Mouse (Mus musculus) frontal cortex, adult (tissue): ENCODE results near the gene Rexo2.
A peak's percentile ranks its signal among the peaks of the same experiment; 100 is the strongest.
"Not testable (repeated sequence)": the region's sequence is repeated elsewhere in the genome, so short reads cannot be mapped to it uniquely, and the experiment has no call there.

Source experiments
- ATAC-seq: cut with Nextera tagmentation; 2 replicates; pipeline ENCODE4 v1.9.2; 2017; ENCODE audit warnings: mild to moderate bottlenecking, moderate library complexity, mixed read lengths; ENCODE audit not compliant: low TSS enrichment

Rexo2 gene

GRCm38 (mm10) chr9:48480411-48481213, at the start of gene Rexo2:
TSS of gene Rexo2 (minus strand) at chr9:48480623.
- peak; percentile 100 for ATAC-seq

GRCm38 (mm10) chr9:48526520-48526919, 46.1 kb upstream of the Rexo2 start:
- ATAC-seq, result no peak

GRCm38 (mm10) chr9:48525566-48525965, 45.1 kb upstream of the Rexo2 start:
- no peak for ATAC-seq

GRCm38 (mm10) chr9:48520405-48520804, 40.0 kb upstream of the Rexo2 start:
- not testable (repeated sequence) for ATAC-seq

GRCm38 (mm10) chr9:48517372-48518130, 37.1 kb upstream of the Rexo2 start:
- ATAC-seq, result no peak

GRCm38 (mm10) chr9:48516615-48517371, 36.4 kb upstream of the Rexo2 start:
- ATAC-seq, result no peak

GRCm38 (mm10) chr9:48515332-48515731, 34.9 kb upstream of the Rexo2 start:
- no peak for ATAC-seq

- ATAC-seq, result no peak
These were observed 29.7 kb upstream of the Rexo2 start for GRCm38 (mm10) chr9:48510134-48510533.

GRCm38 (mm10) chr9:48504741-48505365, 24.4 kb upstream of the Rexo2 start:
- peak; percentile 69; the same call in 1 of the 2 replicates for ATAC-seq

GRCm38 (mm10) chr9:48503001-48503400, 22.6 kb upstream of the Rexo2 start:
- no peak for ATAC-seq

- no peak for ATAC-seq
These were observed 20.8 kb upstream of the Rexo2 start for GRCm38 (mm10) chr9:48501192-48501591.

GRCm38 (mm10) chr9:48495548-48495932, 15.1 kb upstream of the Rexo2 start:
- ATAC-seq, result peak; percentile 55

- ATAC-seq, result peak; percentile 99
These were observed 14.6 kb upstream of the Rexo2 start, which contains the start of the genes Rbm7 and Gm5617 for GRCm38 (mm10) chr9:48494817-48495547. TSS of gene Rbm7 (minus strand) at chr9:48495299. TSS of gene Gm5617 (plus strand) at chr9:48495442.

- ATAC-seq, result no peak
These were observed 1.1 kb upstream of the Rexo2 start for GRCm38 (mm10) chr9:48481214-48482134.

- ATAC-seq, result no peak
These were observed 499 bp downstream of the Rexo2 start for GRCm38 (mm10) chr9:48479838-48480410.

GRCm38 (mm10) chr9:48478808-48479207, 1.6 kb downstream of the Rexo2 start:
- no peak for ATAC-seq

- ATAC-seq, result no peak
These were observed 3.9 kb downstream of the Rexo2 start for GRCm38 (mm10) chr9:48476236-48477165.

GRCm38 (mm10) chr9:48474367-48474766, 6.1 kb downstream of the Rexo2 start:
- ATAC-seq, result no peak
